Mouse (Mus musculus) testis, adult 2 months (tissue): ENCODE results near the gene Otulin.

ENCODE experiments used
- CTCF ChIP-seq: fragments of 200-500 bp; IDR thresholded peaks from 2 replicates; pipeline ENCODE4 v1.5.1; 2012; ENCODE audit warnings: low read depth, mild to moderate bottlenecking, inconsistent platforms, low read length, moderate library complexity; ENCODE audit not compliant: control insufficient read depth, insufficient read depth, insufficient replicate concordance
- POLR2A ChIP-seq: fragments of 200-500 bp; IDR thresholded peaks from 2 replicates; pipeline ENCODE4 v1.6.1; 2012; ENCODE audit warnings: low read depth, mild to moderate bottlenecking, inconsistent platforms, low read length, moderate library complexity; ENCODE audit not compliant: control insufficient read depth

GRCm38 (mm10) chr15:27618778-27619533, 11.5 kb downstream of the Otulin start:
- no peak for TF ChIP-seq CTCF
- TF ChIP-seq POLR2A = no peak
